Mouse (Mus musculus) cerebellum, adult 18-20 months (tissue): ENCODE measurements at regions not wholly inside any gene's neighbourhood (a gene's known extent, or its start where the extent isn't known, plus 50 kb on each side); places are given as distances from the start of the nearest gene placed in this dataset.

Experiments used
- DNase-seq, 2 experiments: peaks; one replicate each; pipeline ENCODE4 v3.0.0; 2021

DNA sequence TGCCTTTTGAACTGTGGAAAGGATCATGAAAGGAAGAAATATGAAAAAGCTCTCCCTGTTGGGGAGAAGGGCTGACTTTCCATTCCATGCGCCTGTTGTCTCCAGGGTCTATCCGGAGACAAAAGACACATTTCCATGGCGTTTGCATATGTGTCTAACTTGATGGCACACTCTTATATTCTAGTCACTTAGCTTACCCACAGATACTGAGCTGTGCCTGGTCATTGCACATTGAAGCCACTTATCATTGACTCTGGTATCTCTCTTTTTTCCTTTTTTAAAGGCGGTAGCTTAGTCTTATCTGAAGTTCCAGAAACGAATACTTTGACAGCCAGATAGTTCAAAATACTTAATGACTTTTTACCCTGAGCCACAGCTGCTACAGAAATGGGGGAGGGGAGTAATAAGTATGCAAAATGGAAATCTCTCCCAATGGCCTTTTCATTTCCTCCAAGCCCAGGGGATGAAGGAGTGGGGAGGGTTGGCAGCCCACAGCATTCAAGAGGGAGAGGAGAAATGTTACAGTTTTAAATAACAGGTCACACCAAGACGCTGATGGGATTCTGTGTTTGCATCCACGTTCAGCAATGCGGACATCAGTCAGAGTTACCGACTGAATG, 137.9 kb upstream of the Slc35f3 start:
- DNase-seq: no peak

DNA sequence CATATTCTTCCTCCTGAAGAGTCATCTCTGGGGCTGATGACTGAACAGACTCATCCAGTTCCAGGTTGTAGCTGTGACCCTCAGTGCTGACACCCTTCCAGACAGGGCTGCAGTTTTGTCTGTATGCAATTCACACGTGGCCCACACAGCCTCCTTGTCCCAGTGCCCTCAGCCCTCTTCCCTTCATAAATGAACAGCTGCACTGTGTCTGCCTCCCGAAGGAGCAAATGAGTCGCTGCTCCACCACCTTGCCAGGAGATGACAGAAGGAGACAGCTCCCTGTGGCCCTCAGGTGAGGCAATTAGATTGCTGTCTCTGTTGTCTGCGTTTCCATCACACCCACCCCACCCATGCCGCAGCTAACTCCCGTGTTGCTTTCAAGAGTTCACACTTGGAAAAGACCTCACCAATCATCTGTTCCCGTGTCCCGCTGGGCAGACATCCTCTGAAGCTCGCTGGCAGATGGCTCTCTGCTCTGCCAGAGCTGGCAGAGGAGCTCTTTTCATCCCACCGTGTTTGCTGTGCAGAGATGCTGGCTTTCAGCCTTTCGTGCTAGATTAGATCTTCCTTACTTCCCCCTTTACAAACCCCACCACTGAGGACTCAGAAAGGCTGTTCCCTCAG, 135.5 kb upstream of the Slc35f3 start:
- peak; percentile 84 to 88 for DNase-seq

GRCm38 (mm10) chr8:126163954-126164353, 134.4 kb upstream of the Slc35f3 start:
- no peak for DNase-seq

- DNase-seq: no peak
Measured at GRCm38 (mm10) chr8:126165486-126166095, 132.8 kb upstream of the Slc35f3 start.

- DNase-seq: no peak
Measured at GRCm38 (mm10) chr8:126166394-126166793, 132.0 kb upstream of the Slc35f3 start.

DNA sequence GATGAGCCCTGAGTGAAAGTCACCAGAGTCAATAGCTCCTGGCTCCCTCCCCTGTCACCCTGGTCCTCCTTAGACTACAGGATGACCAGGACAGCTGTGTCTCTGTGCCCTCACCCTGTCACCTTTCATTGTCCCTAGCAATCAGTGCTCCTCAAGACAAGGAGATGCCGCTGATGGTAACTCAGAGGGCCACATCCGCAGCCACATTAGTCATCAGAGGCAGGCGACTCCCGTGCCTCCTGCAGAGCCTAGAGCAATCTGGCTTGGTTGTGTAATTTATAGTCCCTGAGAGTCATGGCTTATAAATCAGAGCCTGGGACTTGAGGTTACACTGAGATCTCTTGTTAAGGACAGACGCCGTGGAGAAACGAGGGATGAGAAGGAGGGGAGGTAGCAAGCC, 123.9 kb upstream of the Slc35f3 start:
- DNase-seq: peak; percentile 38 to 55

- no peak for DNase-seq
Measured at GRCm38 (mm10) chr8:126176305-126176704, 122.1 kb upstream of the Slc35f3 start.

DNA sequence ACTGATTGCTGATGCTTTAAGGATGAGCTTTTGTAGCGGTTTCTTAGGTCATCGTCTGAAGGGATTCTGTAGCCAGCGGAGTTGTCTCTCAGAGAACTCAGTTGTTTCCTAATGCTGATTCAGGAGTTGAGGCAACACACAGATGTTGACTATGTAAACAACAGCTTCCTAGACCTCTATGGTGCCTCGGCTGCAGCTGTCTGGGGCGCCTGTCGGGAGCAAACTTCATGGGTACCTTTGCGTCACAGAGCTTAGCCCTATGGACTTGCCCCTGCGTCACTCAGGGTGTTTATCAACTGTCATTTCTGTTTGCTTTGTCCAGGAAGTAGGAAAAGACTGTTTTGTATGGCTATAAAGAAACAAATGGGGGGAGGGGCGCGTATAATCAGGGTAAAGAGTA, 120.5 kb upstream of the Slc35f3 start:
- DNase-seq: no peak

- no peak for DNase-seq
Measured at GRCm38 (mm10) chr8:126188741-126189285, 109.5 kb upstream of the Slc35f3 start.

DNA sequence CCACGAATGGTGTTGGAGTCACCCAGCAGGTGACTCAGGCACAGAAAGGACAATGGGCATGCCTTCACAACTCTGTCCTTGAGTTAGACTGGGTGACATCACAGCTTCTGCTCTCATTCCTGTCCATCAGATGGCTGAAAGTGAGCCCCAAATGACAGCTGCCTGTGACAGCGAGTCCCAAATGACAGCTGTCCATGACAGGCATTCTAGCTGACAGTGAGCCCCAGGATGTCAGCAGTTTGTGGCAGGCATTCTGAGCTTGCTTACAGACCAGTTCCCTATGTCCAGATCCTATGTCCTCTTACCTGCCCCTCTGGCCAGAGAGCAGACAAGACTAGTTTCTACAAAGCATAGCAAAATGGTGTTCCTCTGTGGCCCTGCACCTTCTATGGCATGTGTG, 102.7 kb upstream of the Slc35f3 start:
- DNase-seq: no peak

DNA sequence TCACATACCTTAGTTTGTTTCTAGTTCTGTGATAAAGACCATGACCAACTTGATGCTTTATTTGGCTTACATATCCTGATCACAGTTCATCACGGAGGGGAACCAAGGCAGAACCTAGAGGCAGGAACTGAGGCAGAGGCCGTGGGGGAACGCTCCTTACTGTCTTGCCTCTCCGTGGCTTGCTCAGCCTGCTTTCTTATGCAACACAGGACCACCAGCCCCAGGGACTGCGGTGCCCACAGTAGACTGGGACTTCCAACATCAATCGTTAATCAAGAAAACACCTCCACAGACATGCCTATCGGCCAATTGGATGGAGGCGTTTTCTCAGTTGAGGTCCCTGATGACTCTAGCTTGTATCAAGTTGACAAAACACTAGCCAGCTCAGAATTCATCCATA, 87.8 kb upstream of the Slc35f3 start:
- no peak for DNase-seq

DNA sequence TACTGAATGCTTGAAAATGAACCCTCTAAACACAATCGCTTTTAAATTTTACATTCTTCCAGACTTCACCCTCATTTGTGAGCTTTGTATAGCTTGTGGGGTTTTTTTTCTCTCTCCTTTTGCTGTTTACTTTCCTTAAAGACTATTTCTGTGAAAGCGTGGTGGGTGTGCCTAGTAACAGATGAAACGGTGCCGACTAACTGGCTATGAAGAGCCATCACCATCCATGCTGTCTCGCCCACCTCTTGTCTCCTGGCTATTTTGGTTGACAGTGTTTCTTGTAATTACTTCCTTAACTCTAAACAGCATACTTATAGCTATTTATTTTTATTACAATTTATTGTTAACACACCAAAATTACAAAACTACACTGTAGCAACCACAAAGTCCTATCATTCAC, 85.6 kb upstream of the Slc35f3 start:
- no peak for DNase-seq

GRCm38 (mm10) chr8:126214571-126214970, 83.8 kb upstream of the Slc35f3 start:
- no peak for DNase-seq

GRCm38 (mm10) chr8:126216391-126216790, 82.0 kb upstream of the Slc35f3 start:
- no peak for DNase-seq

DNA sequence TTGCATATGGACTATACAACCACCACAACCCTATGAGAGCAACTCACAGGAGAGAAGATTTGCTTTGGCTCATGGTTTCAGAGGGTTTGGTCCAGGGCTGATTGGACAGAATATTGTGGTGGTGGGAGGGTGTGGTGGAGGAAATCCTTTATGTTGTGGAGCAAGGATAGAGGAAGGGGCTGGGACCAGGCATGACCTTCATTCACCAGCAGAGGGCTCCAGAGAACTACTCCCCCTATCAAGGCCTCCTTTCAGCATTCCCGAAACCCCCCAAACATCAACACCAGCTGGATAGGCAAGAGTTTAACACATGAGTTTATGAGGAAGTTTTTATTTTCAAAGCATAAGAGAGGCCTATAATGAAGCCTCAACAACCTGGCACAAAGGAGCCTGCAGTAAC, 76.7 kb upstream of the Slc35f3 start:
- DNase-seq: no peak

DNA sequence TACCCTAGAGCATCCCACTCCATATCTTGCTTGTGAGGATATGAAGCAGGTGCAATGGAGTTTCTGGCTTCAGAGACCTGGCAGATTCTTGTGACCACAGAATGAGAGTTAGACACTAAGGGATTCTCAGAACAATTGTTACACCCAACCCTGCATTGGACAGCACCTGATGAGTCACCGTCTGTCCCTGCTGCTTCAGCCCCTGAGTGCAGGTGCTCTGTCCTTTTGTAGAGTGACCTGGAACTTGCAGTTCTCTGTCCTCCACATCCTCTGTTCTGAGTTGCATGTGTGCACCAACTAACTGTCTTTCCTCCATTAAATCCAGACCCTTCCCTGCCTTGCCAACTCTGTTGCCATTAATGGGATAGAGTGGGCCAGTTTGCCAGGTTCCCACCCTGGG, 66.6 kb upstream of the Slc35f3 start:
- DNase-seq: peak; percentile 59 to 72

- DNase-seq: no peak
Measured at GRCm38 (mm10) chr8:126232521-126232920, 65.8 kb upstream of the Slc35f3 start.

- DNase-seq: no peak
Measured at GRCm38 (mm10) chr8:126239684-126240083, 58.7 kb upstream of the Slc35f3 start.

DNA sequence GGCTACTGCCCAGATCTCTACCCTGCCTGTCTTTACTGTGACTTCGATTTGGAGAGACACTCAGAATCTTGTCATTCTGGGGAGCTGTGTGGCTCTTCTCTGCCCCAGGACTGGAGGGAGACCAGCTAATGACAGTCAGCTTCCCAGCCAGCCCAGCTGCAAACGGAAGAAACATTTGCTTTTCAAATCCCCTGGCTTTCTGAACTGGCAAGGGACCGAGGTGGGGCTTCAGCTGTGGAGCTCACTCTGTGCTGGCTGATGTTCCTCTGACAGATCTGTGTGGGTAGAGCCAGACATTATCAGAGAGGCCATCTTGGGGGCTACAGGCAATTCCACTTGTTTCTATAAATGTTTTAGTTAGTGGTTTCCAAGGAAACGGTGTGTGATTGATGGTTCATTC, 54.0 kb upstream of the Slc35f3 start:
- no peak for DNase-seq
